Mouse (Mus musculus) forebrain, embryonic 10.5 days (tissue): Measurements from ENCODE around the gene Rnf187. TPM values are rescaled to one million over a fixed set of nuclear protein-coding genes. Genes with fewer than 3 reads are reported as not detected.

ENCODE experiments used
- DNase-seq: peaks from one replicate; pipeline ENCODE4 v3.0.0-alpha.2; 2017; ENCODE audit warnings: low spot score; ENCODE audit errors: extremely low spot score
- H3K27ac ChIP-seq: fragments of 300-500 bp; sonication (generic); 2 replicates; pipeline ENCODE4 v1.5.1; 2016; ENCODE audit warnings: mild to moderate bottlenecking
- H3K27me3 ChIP-seq: fragments of 300-500 bp; sonication (generic); 2 replicates; pipeline ENCODE4 v1.6.1; 2016; ENCODE audit warnings: mild to moderate bottlenecking; ENCODE audit not compliant: poor library complexity, severe bottlenecking
- H3K36me3 ChIP-seq: fragments of 300-500 bp; sonication (generic); replicated peaks from 2 replicates; pipeline ENCODE4 v1.6.1; 2016; ENCODE audit warnings: mild to moderate bottlenecking, moderate library complexity
- H3K4me1 ChIP-seq: fragments of 300-500 bp; sonication (generic); 2 replicates; pipeline ENCODE4 v1.6.1; 2016
- H3K4me3 ChIP-seq: fragments of 300-500 bp; sonication (generic); 2 replicates; pipeline ENCODE4 v1.5.1; 2016; ENCODE audit warnings: mild to moderate bottlenecking, moderate library complexity
- H3K9me3 ChIP-seq: fragments of 300-500 bp; sonication (generic); 2 replicates; pipeline ENCODE4 v1.6.1; 2016; ENCODE audit warnings: mild to moderate bottlenecking, moderate library complexity
- WGBS: fragments of 180-500 bp; shearing (Covaris S2); methylation state at CpG from one replicate; pipeline ENCODE4 v1.1.7; 2016; 5-methylcytosine and 5-hydroxymethylcytosine counted together
- polyA plus RNA-seq: library from polyadenylated mRNA; unstranded; fragments of >200 nt; fragmentation: Nextera tagmentation; extraction: Ambion mirVana; gene quantifications from 2 replicates; pipeline ENCODE4 v1.2.1, GENCODE M21; 2016

Gene Rnf187
- polyA plus RNA-seq, 1 experiment from 2014 or later: 265 TPM

DNA sequence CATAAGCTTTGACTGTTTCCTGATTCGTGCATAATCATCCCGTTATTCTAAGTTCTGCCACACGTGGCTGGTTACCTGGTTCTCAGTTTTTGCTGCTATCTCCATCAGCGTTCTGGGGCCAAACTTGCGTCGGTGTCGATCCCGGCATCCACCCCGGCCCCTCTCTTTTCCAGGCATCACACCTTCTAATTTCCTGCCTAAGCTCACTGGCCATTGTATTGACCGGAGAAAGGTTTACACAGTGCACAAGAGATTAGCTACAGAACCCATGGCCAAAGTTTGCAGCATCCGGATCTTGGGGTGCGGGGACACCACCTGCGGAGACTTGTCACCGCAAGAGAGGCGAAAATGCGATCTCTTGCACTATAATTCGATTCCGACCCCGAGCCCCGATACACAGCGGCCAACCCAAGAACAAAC is 38.9 kb upstream of the Rnf187 start:
- Histone ChIP-seq H3K27ac (peak overlapping the region; percentile 89), H3K27me3 (no peaks in the 10 kb centered on the region), H3K4me1 (peaks cover 59% of the 10 kb centered on the region), H3K9me3 (no peaks in the 10 kb centered on the region), H3K36me3 (peaks cover 49% of the 10 kb centered on the region), H3K4me3 (peak overlapping the region; percentile 88)
- WGBS: under 1% methylated on average over 21 of the region's 21 CpGs
- DNase-seq: no peak

DNA sequence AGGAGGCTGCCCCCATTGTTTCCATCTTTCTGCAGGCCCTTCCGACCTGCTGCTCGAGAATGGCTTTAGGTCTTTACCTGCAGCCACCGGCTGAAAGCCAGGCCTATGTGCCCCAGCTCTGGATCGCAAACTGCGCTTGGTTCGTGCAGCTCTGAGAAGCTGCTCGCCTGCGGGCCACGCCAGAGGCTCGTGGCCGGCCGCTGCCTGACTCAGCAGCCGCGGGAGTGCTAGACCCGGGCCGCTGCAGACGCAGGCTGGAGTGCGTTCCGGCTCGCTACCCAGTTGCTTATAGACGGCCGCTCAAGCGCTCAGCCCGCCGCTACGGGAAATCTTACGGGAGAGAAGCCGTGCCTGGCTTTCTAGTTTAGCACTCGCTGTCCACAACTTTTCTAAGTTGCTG is 38.4 kb upstream of the Rnf187 start:
- peaks cover 49% of the 10 kb centered on the region for H3K36me3 ChIP-seq
- peak overlapping the region; percentile 88 for H3K4me3 ChIP-seq
- DNase-seq: no peak
- no peaks in the 10 kb centered on the region for H3K27me3 ChIP-seq
- no peaks in the 10 kb centered on the region for H3K9me3 ChIP-seq
- peak overlapping the region; percentile 89 for H3K27ac ChIP-seq
- H3K4me1 ChIP-seq: peaks cover 56% of the 10 kb centered on the region
- under 1% methylated on average over 29 of the region's 29 CpGs for WGBS

DNA sequence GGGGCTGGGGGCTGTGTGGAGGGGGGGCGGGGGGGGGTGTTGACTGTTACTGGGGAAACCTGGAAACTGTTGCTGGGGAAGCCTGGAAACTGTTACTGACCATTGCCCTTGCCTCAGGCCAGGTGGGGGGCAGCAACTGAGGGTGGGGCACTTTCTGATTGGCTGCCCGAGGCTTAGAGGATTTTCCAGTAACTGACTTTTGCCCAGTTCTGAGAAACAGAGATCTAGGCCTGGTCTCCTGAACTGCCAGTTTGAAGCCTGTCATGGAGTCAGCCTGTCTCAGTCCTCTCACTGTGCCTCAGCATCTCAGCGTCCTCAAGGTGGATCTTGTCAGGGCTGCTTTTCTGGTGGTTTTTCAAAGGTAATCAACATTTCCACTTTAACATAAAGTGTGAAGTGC is 35.7 kb upstream of the Rnf187 start:
- Histone ChIP-seq H3K9me3 (no peaks in the 10 kb centered on the region), H3K27ac (no peak overlapping the region), H3K27me3 (no peaks in the 10 kb centered on the region), H3K4me3 (no peak overlapping the region; the same call in 1 of the 2 replicates), H3K4me1 (peaks cover 31% of the 10 kb centered on the region), H3K36me3 (peaks cover 56% of the 10 kb centered on the region)
- WGBS: 84% methylated on average over 3 of the region's 3 CpGs
- no peak for DNase-seq

DNA sequence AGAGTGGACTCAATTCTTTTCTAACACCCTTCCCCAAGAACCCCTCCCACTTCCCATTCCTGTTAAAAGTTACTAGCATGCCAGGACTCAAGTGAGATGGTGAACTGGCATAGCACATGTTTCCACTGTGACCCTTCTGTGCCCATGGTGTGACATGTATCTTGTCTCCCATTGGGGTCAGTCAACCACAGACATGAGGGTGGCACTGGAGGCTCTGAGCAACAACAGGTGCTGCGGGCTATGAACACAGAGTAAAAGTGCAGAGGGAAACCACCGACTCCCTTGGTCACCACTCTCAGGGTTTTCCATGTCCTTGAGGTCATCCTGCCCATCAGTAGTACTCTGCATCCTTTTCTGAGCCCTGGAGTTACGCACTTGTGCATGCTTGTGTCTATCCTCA is 33.1 kb upstream of the Rnf187 start:
- Histone ChIP-seq H3K36me3 (peaks cover 76% of the 10 kb centered on the region), H3K27me3 (no peaks in the 10 kb centered on the region), H3K9me3 (no peaks in the 10 kb centered on the region), H3K4me3 (no peak overlapping the region), H3K4me1 (peaks cover 15% of the 10 kb centered on the region), H3K27ac (no peak overlapping the region)
- WGBS: 99% methylated on average over 3 of the region's 3 CpGs
- DNase-seq: no peak

DNA sequence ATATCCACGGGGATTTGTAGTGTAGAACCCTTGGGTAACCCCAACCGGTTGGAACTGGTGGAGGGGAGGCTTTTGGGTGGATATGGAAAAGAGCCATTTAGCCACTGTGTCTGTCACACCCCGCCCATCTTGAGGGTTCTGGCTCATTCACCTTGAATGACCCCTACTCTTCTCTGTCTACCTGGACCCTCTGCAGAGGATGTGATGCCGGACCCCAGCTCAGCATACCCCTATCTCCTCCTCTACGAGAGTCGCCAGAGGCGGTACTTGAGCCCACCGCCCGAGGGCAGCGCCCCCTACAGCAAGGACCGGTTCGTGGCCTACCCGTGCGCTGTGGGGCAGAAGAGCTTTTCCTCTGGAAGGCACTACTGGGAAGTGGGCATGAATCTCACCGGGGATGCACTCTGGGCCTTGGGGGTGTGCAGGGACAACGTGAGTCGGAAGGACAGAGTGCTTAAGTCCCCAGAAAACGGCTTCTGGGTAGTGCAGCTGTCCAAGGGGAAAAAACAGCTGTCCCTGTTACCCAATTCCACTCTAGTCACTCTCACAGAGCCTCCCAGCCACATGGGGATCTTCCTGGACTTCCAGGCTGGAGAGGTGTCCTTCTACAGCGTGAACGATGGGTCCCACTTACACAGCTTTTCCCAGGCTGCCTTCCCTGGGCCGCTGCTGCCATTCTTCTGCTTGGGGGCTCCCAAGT is 32.3 kb upstream of the Rnf187 start:
- no peak for DNase-seq

DNA sequence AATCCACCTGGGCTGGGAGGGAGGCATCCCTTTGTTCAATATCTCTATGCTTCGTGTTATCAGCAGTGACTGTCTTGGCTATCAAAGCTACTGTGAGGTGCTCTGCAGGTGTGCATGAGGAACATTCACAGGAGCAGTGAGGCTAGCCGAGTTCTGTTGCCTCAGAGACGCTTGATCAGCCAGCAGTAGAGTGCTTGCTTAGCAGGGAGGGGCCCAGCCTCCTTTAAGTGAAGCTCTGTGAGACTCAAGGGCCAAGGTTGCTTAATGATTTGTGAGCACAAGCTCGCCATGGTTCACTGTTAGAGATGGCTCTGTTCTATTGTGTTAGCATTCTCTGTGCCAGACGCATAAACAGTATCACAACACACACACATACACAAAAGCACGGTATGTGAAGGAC is 30.9 kb upstream of the Rnf187 start:
- Histone ChIP-seq H3K9me3 (no peaks in the 10 kb centered on the region), H3K4me1 (peaks cover 8% of the 10 kb centered on the region), H3K36me3 (peaks cover 65% of the 10 kb centered on the region), H3K27ac (no peak overlapping the region), H3K27me3 (no peaks in the 10 kb centered on the region), H3K4me3 (no peak overlapping the region)
- 83% methylated on average over 6 of the region's 6 CpGs for WGBS
- DNase-seq: no peak

More for the DNA sequence above, 32.3 kb upstream of the Rnf187 start:
- H3K4me3 ChIP-seq: no peak overlapping the region
- H3K36me3 ChIP-seq: peaks cover 76% of the 10 kb centered on the region
- peaks cover 7% of the 10 kb centered on the region for H3K4me1 ChIP-seq
- no peaks in the 10 kb centered on the region for H3K9me3 ChIP-seq
- no peaks in the 10 kb centered on the region for H3K27me3 ChIP-seq
- 93% methylated on average over 21 of the region's 21 CpGs for WGBS
- no peak overlapping the region for H3K27ac ChIP-seq

DNA sequence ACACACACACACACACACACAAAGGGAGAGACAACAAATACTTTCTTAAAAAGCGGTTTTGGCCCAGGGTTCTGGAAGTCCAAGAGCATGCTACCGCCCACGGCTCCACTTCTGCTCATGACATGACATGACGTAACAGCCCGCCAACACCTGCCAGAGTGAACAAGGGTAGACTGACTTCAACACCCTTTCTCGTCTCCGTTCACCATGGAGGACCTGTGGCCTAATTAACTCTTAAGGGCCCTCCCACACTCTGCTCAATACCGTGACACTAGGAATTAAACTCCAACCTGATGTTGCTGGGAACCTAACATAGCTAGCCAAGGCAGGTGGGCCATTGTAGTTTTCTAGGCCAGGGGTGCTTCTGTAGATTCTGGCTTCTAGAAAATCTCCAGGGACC is 30.3 kb upstream of the Rnf187 start:
- no peak overlapping the region for H3K4me3 ChIP-seq
- H3K9me3 ChIP-seq: no peaks in the 10 kb centered on the region
- WGBS: 87% methylated on average over 8 of the region's 8 CpGs
- DNase-seq: no peak
- peaks cover 59% of the 10 kb centered on the region for H3K36me3 ChIP-seq
- no peaks in the 10 kb centered on the region for H3K27me3 ChIP-seq
- H3K27ac ChIP-seq: no peak overlapping the region
- peaks cover 9% of the 10 kb centered on the region for H3K4me1 ChIP-seq

DNA sequence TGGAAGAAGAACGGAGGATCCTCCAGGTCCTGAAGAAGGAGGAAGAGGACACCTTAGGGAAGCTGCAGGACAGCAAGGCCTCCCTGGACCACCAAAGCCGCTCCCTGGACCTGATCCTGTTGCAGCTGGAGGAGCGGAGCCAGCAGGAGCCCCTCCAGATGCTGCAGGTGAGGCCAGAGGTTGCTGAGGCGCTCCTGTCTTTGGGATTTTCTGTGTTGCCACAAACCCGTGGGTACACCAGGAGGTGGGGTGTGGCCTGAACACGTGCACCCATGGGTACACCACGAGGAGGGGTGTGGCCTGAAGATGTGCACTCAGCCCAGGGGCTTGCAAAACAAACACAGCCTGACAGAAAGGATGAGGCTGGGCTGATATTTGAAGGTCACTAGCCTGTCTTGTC is 29.8 kb upstream of the Rnf187 start:
- H3K27ac ChIP-seq: no peak overlapping the region
- no peak for DNase-seq
- H3K4me3 ChIP-seq: no peak overlapping the region
- WGBS: 84% methylated on average over 7 of the region's 7 CpGs
- H3K4me1 ChIP-seq: peaks cover 11% of the 10 kb centered on the region
- H3K27me3 ChIP-seq: no peaks in the 10 kb centered on the region
- H3K9me3 ChIP-seq: no peaks in the 10 kb centered on the region
- peaks cover 54% of the 10 kb centered on the region for H3K36me3 ChIP-seq

DNA sequence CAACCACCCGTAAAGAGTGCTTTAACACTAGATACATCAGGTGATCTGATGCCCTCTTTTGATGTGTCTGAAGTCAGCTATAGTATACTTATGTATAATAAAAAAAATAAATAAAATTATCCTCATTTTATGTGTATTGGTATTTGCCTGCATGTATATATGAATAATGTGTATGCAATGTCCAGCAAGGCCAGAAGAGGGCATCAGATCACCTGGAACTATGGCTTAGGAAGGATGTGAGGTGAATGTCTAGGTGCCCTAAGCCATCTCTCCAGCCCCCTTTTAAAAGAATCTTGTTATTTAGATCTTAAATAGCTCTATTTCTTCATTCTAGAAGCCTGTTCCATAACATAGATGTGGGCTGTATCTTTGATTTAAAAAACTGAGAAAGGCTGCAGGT is 28.6 kb upstream of the Rnf187 start:
- 98% methylated on average over 1 of the region's 1 CpGs for WGBS
- Histone ChIP-seq H3K4me3 (no peak overlapping the region), H3K36me3 (peaks cover 50% of the 10 kb centered on the region), H3K27me3 (peaks cover 10% of the 10 kb centered on the region), H3K9me3 (no peaks in the 10 kb centered on the region), H3K27ac (no peak overlapping the region), H3K4me1 (peaks cover 13% of the 10 kb centered on the region)
- DNase-seq: no peak

DNA sequence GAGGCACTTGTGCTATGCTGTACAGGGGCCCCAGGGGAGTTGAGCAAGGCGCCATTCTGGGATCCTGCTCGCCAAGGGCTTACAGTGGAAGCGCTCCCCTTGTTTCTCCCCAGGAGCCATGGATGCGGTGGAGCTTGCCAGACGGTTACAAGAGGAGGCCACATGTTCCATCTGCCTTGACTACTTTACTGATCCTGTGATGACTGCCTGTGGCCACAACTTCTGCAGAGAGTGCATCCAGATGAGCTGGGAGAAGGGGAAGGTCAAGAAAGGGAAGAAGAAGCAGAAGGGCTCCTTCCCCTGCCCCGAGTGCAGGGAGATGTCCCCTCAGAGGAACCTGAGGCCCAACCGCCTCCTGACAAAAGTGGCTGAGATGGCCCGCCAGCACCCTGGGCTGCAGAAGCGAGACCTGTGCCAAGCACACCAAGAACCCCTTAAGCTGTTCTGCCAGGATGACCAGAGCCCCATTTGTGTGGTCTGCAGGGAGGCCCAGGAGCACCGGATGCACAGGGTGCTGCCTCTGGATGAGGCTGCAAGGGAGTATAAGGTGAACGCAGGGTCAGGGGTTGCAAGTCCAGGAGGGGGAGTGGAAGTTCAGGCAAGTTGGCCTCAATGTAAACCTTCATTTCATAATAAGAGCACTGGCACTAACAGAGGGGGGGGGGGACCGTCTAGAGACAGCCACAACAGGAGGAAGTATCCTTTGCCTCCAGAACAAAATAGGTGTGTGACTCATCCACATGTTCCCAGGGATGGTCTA is 26.5 kb upstream of the Rnf187 start:
- Histone ChIP-seq H3K27me3 (peaks cover 29% of the 10 kb centered on the region), H3K36me3 (peaks cover 28% of the 10 kb centered on the region), H3K9me3 (peaks cover 7% of the 10 kb centered on the region), H3K4me3 (no peak overlapping the region; the same call in 1 of the 2 replicates), H3K27ac (no peak overlapping the region), H3K4me1 (peaks cover 16% of the 10 kb centered on the region)
- 61% methylated on average over 12 of the region's 12 CpGs for WGBS
- no peak for DNase-seq

DNA sequence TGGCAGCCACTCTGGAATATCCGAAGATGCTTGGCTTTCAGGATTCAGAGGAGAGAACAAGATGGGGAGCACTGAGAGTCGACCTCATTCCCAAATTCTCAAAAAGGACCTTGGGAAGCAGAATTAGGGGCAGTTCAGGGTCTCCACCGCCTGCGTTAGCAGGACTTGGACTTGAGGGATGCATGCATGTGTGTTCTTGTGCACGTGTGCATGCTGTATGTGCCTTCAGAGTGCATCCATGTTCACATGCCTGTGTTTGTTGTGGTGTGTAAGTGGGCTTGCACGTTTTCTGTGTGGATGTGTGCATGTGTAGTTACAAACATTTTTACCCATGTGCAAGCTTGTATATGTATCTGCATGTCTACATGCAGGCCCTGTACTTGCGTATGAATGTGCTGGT is 25.5 kb upstream of the Rnf187 start:
- Histone ChIP-seq H3K27me3 (peaks cover 32% of the 10 kb centered on the region), H3K36me3 (peaks cover 19% of the 10 kb centered on the region)
- WGBS: 85% methylated on average over 7 of the region's 7 CpGs

DNA sequence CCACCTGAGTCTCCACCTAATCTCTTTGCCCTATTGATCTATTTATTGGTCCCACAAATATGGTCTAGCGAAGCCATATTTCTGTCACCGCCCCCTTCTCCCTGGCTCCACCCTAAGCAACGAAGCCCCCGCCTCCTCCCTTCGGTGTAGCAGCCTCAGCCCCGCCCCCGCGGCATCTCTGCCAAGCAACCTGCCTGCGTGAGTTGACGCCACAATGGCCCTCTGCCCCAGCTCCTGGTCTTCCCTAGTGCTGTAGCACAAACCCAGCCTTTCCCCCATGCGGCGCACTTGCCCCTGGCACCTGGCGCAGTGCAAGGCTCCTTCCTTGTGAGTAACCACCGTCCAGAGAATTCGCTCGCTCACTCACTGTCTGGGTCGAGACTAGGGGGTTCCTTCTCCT is 24.8 kb upstream of the Rnf187 start:
- H3K36me3 ChIP-seq: peaks cover 12% of the 10 kb centered on the region
- WGBS: 39% methylated on average over 17 of the region's 17 CpGs
- no peak overlapping the region for H3K27ac ChIP-seq
- peaks cover 38% of the 10 kb centered on the region for H3K27me3 ChIP-seq
- no peak overlapping the region for H3K4me3 ChIP-seq
- peaks cover 30% of the 10 kb centered on the region for H3K4me1 ChIP-seq
- H3K9me3 ChIP-seq: peaks cover 7% of the 10 kb centered on the region
- no peak for DNase-seq

More for the DNA sequence above, 25.5 kb upstream of the Rnf187 start:
- Histone ChIP-seq H3K9me3 (peaks cover 7% of the 10 kb centered on the region), H3K4me3 (no peak overlapping the region), H3K4me1 (peaks cover 26% of the 10 kb centered on the region), H3K27ac (no peak overlapping the region)
- no peak for DNase-seq
